Mouse (Mus musculus): ENCODE results near the gene Tnfaip2.
A peak's percentile ranks its signal among the peaks of the same experiment; 100 is the strongest.

Tnfaip2 gene

DNA sequence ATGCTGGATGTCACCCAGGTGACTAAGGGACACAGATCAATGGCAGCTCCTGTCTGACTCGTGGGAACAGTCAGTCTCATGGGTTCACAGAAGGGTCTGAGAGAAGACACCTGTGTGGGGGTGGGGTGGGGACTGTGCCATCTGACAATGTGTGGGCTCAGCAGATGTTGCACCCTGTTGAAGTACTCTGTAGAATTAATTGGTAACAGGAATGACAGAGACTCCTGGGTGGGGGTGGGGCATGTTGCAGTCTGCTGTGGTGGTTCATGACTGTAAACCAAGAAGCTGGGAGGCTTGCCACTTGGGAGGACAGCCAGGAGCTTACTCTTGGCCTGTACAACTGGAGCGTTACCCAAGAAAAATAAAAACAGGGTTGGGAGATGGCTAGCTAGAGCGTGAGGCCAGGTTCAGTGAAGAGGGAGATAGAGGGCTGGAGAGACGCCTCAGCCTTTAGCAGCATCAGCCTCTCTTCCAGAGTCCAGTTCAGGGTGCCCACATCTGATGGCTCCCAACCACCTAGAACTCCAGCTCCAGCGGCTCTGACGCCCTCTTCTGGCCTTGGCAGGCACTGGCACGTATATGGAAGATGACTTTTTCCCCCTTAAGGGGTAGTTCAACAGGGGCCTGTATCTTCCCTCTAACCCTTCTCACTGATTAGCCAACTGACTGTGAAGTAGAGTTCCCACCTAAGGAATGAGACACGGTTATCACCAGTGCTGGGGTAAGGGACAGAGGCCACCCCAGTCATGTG lies 32.8 kb downstream of the Tnfaip2 start:
- no peak for DNase-seq (ENCODE audit: low read depth, low spot score)

DNA sequence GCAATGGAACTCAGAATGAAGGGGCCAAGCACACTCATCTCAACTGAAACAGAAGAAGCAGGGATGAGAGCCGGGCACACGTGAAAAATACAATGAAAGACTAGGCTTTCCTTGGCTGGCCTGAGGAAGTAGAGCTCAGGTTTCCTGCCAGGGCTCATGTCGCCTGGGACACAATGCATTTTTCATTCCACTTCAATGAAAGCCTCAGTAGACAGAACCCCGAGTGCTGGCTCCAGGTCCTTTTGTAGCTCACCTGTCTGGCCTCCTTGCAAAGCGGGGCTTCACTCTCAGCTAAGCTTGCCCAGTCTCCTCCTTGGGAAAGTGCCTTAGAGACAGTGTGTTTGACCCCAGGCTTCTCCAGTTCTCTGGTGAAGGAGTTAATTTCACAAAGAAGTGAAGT lies 36.7 kb downstream of the Tnfaip2 start:
- no peak for DNase-seq (ENCODE audit: low read depth, low spot score)

DNA sequence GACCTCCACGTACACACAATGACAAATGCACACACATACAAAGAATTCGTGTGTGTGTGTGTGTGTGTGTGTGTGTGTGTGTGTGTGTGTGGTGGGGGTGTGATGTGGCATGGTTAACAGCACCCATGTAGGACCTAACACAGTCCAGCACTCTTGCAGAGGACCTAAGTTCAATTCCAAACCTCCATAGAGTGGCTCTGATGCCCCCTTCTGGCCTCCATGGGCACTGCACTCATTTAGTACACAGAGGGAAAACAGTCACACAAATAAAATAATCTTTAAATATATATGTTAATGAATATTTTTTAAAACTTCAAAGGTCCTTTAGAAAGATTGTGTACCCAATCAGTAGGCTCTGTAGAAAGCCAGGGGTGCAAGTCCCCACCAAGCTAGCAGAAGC lies 37.6 kb downstream of the Tnfaip2 start:
- DNase-seq (ENCODE audit: low read depth, low spot score): peak; percentile 27

DNA sequence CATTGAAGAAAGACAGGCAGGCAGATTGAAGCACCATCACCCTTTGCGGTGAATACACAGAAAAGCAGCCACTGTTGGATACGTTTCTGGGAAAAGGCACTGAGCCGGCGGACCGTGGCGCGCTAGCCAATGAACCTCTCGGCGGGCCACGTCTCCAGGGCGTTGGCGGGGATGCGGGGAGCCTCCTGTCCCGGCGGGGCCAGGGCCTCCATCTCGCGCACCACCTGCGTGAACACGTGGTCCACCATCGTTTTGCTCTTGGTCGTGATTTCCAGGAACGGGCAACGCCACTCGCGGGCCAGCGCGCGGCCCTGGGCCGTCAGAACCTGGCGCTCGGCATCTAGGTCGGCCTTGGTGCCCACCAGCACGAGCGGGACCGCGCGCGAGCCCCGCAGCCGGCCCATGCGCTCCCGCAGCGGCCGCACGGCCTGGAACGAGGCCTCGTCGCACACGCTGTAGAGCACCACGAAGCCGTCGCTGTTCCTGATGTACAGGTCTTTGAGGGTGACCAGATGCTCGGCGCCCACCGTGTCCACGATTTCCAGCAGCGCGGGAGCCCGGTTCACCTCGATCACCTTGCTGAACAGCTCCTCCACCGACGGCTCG lies 42.9 kb downstream of the Tnfaip2 start:
- DNase-seq (ENCODE audit: low read depth, low spot score): no peak

DNA sequence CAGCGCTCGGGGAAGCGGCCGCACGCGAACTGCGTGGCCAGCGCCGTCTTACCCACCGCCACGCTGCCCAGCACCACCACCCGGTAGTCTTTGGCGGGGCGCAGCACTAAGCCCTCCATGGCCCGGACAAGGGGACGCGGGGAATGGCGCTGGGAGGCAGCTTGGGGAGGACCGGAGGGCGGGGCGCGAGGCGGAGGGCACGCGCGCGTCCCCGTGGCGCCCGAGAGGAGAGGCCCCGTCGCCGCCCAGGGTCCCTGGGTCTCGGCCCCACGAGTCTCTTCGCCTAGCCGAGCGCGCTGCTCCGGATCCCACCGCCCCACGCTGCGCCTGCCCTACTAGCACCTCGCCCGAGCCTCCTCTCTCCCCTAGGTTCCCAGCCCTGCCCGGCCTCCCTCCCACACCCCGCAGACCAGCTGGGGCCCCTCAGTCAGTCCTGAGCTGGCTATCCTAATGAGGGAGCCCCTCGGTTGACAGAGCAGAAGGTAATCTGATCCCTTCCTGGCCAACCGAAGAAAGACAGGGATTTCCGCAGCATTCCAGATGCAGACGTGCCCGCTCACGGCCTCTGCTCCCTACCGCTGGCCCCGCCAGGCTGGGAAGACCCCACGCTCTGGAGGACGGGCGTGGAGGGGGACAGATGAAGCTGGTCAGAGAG lies 43.5 kb downstream of the Tnfaip2 start, which contains the start of gene Gm266:
Gene Gm266, minus strand, starts transcription at position 172 of the 655 bp plus-strand sequence.
- DNase-seq (ENCODE audit: low read depth, low spot score): no peak

DNA sequence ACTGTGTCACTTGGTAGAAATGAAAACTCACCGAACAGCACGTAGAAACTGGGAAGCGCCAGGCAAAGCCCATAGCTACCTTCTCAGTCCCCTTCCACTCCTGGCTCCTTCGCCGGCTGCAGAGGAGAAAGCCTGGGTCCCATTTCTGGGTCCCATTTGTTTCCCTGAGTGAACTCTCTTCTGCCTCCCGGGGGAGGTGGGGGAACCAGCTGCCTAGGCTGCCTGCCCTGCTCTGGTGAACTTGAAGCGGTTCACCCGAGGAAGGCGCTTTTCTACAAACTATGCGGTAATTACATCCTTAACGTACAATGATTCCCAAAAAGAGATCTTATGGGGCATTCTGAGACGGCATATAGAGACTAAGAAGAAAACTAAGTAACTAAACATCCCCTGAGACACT lies 44.2 kb downstream of the Tnfaip2 start:
- no peak for DNase-seq (ENCODE audit: low read depth, low spot score)

DNA sequence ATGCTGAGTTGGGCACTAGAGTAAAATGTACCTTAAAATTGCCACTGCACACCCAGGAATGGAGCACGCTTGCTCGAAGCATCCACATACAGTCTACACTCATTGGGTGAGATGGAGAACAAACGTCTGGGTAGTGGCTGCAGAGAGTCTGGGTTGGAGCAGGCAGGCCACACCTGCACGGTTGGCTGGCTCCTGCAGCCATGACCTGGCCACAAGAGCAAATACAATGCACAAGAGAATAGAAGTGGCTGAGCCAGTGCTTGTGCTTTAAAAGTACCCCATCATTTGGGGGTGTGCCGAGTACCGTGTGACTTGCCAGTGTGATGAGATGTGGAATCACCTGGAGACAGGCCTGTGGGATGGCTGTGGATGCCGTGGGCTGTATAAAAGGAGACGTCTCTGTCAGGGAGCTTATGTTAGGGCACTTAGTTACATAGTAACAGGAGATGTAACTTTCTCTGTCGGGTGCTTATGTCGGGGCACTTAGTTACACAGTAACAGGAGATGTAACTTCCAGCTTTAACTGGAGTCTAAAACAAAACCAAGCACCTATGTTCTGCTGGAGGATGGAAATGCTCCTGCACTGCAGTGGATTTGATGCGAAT lies 47.1 kb downstream of the Tnfaip2 start:
- DNase-seq (ENCODE audit: low read depth, low spot score): no peak

DNA sequence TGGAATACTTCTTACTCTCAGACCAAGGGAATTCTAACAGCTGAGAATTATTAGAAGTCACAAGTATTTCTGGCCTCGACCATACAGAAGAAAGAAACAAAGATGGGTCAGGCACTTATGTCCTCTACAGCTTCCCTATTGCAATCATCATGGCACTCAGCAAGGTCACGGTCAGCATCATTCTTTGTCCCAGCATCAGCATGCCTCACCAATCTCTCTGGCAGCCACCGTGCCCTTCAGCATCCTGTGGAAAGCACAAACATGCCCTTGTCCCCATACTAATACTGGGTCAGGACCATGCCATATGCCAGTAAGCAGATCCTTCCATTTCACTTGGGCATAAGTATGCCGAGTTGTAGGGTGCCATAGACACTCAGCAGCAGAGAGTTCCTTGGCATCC lies 52.7 kb downstream of the Tnfaip2 start:
- DNase-seq (ENCODE audit: low read depth, low spot score): no peak

DNA sequence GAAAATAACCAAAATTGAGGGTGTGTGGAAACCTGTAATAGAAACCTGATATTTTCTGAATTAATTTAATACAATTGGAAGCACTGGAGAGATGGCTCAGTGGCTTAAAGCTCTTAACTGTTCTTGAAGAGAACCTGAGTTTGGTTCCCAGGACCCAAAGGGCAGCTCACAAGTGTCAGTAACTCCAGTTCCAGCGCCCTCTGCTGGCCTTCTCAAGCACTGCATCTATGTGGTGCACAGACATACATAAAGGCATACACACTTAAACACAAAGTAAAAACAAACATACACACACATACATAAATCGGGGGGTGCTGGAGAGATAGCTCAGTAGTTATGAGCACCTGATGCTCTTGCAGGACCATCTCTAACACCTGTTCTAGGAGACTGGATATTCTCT lies 54.8 kb downstream of the Tnfaip2 start:
- DNase-seq (ENCODE audit: low read depth, low spot score): peak; percentile 31

DNA sequence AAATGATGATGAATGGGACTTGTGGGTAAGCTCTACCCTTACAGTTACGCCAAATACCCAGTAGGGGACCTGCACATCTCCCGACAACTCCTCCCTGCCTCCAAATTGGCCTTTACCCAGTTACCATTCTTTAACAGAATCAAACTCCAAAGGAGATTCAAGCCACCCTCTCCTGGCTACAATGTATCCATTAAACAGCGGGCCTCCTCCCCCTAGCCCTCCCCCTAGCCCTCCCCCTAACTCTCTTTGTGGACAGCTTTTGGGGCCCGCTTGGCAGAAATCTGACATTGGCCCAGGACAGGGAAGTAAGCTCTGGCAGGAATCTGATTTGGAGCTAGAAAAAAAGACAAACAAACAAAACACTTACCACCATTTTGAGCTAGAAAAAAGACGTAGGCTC lies 57.3 kb downstream of the Tnfaip2 start:
- DNase-seq (ENCODE audit: low read depth, low spot score): no peak

DNA sequence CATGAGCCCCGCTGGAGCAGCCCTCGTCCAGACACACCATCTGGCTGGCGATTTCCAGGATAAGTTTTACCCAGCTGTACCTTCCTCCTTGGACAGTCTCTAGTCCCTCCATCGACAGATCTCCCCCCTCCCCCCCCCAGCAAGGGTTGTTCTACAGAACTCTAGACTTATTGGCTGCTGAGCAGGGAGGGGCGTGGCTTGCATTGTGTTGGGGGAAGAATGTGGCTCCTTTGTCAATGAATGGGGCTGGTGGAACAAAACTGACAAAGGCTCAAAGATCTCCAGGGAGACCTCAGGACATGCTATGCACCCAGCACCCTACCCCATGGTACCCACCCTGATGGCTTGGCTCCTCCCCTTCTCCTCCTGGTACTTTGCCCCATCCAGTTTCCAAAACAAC lies 58.5 kb downstream of the Tnfaip2 start:
- no peak for DNase-seq (ENCODE audit: low read depth, low spot score)

DNA sequence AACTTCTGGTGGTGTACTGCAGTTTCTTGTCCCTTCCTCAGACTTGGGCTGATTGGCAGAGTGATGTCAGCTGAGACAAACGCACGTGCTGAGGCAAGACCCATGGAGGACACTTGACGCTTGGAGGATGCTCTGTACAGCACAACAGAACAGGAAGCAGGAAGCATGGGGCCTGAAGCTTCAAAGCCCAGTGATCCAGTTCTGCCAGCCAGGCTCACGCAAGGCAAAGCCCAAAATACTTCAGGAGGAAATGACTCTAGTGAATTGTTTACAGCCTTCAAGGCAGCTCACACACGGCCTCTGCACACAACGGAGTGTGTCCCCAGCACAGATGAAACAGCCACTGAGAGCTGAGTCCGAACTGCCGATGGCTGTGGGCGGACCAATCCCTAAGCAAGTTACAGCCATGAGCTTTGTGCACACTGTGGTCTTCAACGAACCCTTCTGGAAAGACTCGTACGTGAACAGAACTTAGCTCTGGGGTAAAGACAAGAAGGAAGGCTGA lies 60.8 kb downstream of the Tnfaip2 start:
- DNase-seq (ENCODE audit: low read depth, low spot score): no peak

DNA sequence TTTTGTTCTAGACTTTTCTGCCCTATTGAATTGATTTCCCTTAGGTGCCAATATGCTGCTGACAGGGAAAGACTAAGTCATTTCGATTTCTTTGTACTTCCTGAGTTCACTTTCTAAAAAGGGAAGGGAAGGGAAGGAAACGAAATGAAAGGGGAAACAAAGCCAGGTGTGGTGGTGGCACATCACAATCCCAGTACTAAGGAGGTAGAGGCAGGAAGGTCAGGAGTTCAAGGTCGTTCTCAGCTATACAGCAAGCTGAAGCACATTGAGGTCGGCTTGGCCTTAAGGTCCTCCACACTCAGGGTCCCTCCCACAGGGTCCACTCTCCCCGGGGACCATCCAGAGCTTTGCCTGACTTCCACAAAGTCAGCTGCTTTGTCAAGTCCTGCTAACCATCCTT lies 61.3 kb downstream of the Tnfaip2 start:
- DNase-seq (ENCODE audit: low read depth, low spot score): no peak

All from CD4-positive, CD25-positive, alpha-beta regulatory T cell, adult 2 months (primary cell).